Mouse (Mus musculus): ENCODE measurements around the gene Slc19a1. TPM values are rescaled to one million over a fixed set of nuclear protein-coding genes. Genes with fewer than 3 reads are reported as not detected.
A peak's percentile ranks its signal among the peaks of the same experiment; 100 is the strongest.

Slc19a1 gene
- polyA plus RNA-seq, 1 experiment from 2014 or later = 32.7 TPM

DNA sequence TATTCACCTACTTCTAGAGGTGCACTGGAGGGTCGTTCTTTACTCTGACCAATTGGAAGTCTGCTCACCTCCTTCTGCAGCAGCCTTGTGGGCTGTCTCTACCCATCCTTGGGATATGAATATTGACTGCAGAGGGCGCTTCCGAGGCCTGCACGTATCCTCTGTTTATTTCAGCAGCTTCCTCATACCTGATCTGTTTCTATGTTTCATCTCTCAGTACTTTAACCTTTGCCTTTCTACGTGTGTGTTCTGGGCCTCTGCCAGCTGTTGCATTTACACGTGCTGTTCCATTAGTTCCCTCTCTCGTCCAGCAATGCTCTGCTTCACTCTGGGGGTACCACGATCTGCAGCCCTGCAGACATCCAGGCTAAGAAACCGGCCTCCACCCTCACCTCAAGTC lies 14.4 kb upstream of the Slc19a1 start:
- Histone ChIP-seq H3K27ac (no peak overlapping the region), H3K27me3 (ENCODE audit: insufficient read depth, poor library complexity, severe bottlenecking) (peaks cover under 1% of the 10 kb centered on the region; the same call in 1 of the 2 replicates), H3K36me3 (no peaks in the 10 kb centered on the region), H3K4me1 (replicated peaks) (peaks cover 17% of the 10 kb centered on the region), H3K4me3 (no peak overlapping the region), H3K9me3 (no peaks in the 10 kb centered on the region)
- DNase-seq (ENCODE audit: low spot score) = no peak
- 79% methylated on average over 9 of the region's 9 CpGs for WGBS

DNA sequence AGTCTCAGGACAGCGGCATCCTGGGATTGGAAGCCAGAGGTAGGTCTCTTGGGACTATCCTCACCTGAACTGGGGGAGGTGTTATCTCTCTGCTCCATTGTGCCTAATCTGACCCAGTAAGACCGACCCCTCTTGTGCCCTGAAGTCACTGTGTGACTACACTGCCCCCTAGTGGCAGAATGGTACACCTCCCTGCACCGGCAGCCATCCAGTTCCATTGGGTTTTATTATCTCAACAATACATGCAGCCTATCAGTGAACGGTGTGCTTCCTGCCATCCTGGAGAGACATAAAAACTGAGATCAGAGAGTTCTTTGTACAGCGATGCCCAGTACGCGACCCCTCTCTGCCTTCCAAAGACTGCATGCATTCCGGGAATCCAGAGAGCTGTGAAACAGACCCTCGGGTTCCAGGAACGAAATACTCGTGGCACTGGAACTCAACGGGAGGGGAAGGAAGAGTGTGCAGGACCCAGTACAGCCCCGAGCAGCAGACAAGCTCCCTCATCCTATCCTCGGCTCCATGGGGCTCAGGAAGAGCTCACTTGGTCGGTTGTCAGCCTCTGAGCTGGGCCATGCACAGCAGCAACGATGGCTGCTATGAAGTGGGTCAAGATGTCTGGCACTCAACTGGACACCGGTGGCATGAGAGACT lies 10.5 kb upstream of the Slc19a1 start:
- H3K4me1 ChIP-seq (replicated peaks) = peaks cover 11% of the 10 kb centered on the region
- no peaks in the 10 kb centered on the region for H3K9me3 ChIP-seq
- peaks cover 9% of the 10 kb centered on the region; the same call in 1 of the 2 replicates for H3K27me3 ChIP-seq (ENCODE audit: insufficient read depth, poor library complexity, severe bottlenecking)
- DNase-seq (ENCODE audit: low spot score) = peak; percentile 85
- peak overlapping the region; percentile 22; the same call in 1 of the 2 replicates for H3K4me3 ChIP-seq
- H3K36me3 ChIP-seq = no peaks in the 10 kb centered on the region
- peak overlapping the region; percentile 16; the same call in 1 of the 2 replicates for H3K27ac ChIP-seq
- 35% methylated on average over 17 of the region's 17 CpGs for WGBS

GRCm38 (mm10) chr10:77022301-77023130 lies 9.5 kb upstream of the Slc19a1 start:
- no peaks in the 10 kb centered on the region for H3K36me3 ChIP-seq
- H3K9me3 ChIP-seq = no peaks in the 10 kb centered on the region
- H3K27me3 ChIP-seq (ENCODE audit: insufficient read depth, poor library complexity, severe bottlenecking) = peaks cover 10% of the 10 kb centered on the region; the same call in 1 of the 2 replicates
- no peak overlapping the region for H3K4me3 ChIP-seq
- WGBS = 89% methylated on average over 13 of the region's 13 CpGs
- H3K4me1 ChIP-seq (replicated peaks) = peaks cover 7% of the 10 kb centered on the region
- H3K27ac ChIP-seq = no peak overlapping the region
- DNase-seq (ENCODE audit: low spot score) = no peak

- DNase-seq (ENCODE audit: low spot score) = no peak
- Histone ChIP-seq H3K27me3 (ENCODE audit: insufficient read depth, poor library complexity, severe bottlenecking) (peaks cover 10% of the 10 kb centered on the region; the same call in 1 of the 2 replicates), H3K27ac (no peak overlapping the region), H3K4me3 (no peak overlapping the region), H3K4me1 (replicated peaks) (peaks cover 7% of the 10 kb centered on the region), H3K36me3 (no peaks in the 10 kb centered on the region), H3K9me3 (no peaks in the 10 kb centered on the region)
- WGBS = 82% methylated on average over 5 of the region's 5 CpGs
Observed at GRCm38 (mm10) chr10:77024231-77024630, 7.8 kb upstream of the Slc19a1 start.

DNA sequence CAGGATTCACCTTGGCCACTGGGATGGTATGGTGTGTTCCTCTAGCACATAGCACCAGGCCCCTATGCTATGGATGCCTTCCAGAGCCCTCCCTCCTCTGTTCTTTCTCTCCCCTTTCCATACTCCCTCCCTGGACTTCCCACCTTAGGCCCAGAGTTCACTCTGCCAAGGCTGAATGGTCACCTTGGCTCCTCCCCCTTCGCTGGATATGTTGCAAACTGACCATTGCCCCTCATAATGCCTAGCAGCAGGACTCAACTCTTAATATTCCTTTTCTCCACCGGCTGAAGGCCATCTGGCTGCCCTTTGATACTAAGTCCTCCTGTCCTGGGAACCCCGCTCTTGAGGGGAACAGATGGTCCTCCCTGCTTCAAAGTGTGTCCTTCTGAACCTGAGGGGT lies 5.1 kb upstream of the Slc19a1 start:
- 68% methylated on average over 3 of the region's 3 CpGs for WGBS
- Histone ChIP-seq H3K4me3 (no peak overlapping the region), H3K27me3 (ENCODE audit: insufficient read depth, poor library complexity, severe bottlenecking) (peaks cover 24% of the 10 kb centered on the region), H3K27ac (no peak overlapping the region), H3K4me1 (replicated peaks) (peaks cover 3% of the 10 kb centered on the region), H3K36me3 (no peaks in the 10 kb centered on the region), H3K9me3 (no peaks in the 10 kb centered on the region)
- no peak for DNase-seq (ENCODE audit: low spot score)

DNA sequence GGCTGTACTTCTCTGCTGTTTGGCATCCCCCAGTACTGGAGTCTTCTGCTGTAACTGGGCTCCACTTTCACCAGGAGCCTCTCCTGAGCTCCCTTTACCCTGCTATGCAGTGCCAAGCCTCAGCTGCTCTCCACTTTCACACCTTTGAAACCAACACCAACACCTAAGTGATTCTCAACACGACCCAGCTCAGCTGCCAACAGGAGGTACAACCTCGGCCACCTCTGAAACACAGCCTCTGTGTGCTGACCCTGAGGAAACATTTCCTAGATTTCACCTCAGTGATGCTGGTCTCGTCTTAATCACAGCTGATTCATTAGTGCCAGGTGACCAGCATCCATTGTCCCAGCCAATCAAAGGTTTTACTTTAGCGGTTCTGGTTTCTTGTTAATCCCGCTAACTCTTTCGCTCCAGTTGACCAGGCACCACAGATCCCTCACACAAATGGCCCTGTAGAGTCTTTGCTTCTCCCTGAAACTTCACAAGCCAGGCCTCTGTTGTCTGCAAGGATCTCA lies 3.2 kb upstream of the Slc19a1 start:
- no peak overlapping the region for H3K4me3 ChIP-seq
- peaks cover 19% of the 10 kb centered on the region for H3K4me1 ChIP-seq (replicated peaks)
- 85% methylated on average over 6 of the region's 6 CpGs for WGBS
- no peaks in the 10 kb centered on the region for H3K9me3 ChIP-seq
- peaks cover 24% of the 10 kb centered on the region for H3K27me3 ChIP-seq (ENCODE audit: insufficient read depth, poor library complexity, severe bottlenecking)
- DNase-seq (ENCODE audit: low spot score) = no peak
- no peaks in the 10 kb centered on the region for H3K36me3 ChIP-seq
- no peak overlapping the region for H3K27ac ChIP-seq

GRCm38 (mm10) chr10:77029761-77030160 lies 2.3 kb upstream of the Slc19a1 start:
- no peak overlapping the region for H3K4me3 ChIP-seq
- H3K27me3 ChIP-seq (ENCODE audit: insufficient read depth, poor library complexity, severe bottlenecking) = peaks cover 20% of the 10 kb centered on the region
- DNase-seq (ENCODE audit: low spot score) = no peak
- no peaks in the 10 kb centered on the region for H3K9me3 ChIP-seq
- peaks cover 28% of the 10 kb centered on the region for H3K4me1 ChIP-seq (replicated peaks)
- H3K27ac ChIP-seq = no peak overlapping the region
- H3K36me3 ChIP-seq = no peaks in the 10 kb centered on the region
- 88% methylated on average over 4 of the region's 4 CpGs for WGBS

DNA sequence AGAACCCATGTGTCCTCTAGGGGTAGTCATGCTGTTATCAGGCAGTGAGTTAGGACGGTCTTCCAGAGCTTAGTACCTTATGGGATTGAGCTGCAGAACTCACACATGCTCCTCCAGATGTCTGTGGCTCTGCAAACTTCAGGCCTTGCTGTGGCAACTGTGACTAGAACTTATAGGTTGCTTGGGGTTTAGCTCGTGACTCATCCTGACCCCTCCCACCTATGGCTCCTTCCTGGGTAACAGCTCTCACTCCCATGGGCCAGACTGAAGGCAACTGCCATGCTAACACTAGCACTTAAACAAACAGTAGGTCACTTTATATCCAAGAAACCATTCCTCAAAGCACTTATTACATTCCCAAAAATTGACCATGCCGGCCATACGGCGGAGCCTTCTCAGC lies 1.4 kb upstream of the Slc19a1 start:
- Histone ChIP-seq H3K4me3 (no peak overlapping the region), H3K27ac (no peak overlapping the region), H3K4me1 (replicated peaks) (peaks cover 36% of the 10 kb centered on the region), H3K9me3 (no peaks in the 10 kb centered on the region), H3K36me3 (no peaks in the 10 kb centered on the region), H3K27me3 (ENCODE audit: insufficient read depth, poor library complexity, severe bottlenecking) (peaks cover 20% of the 10 kb centered on the region)
- DNase-seq (ENCODE audit: low spot score) = no peak
- WGBS = 90% methylated on average over 5 of the region's 5 CpGs

GRCm38 (mm10) chr10:77032591-77033322 lies 716 bp downstream of the Slc19a1 start:
- under 1% methylated on average over 49 of the region's 49 CpGs for WGBS
- H3K27me3 ChIP-seq (ENCODE audit: insufficient read depth, poor library complexity, severe bottlenecking) = peaks cover 17% of the 10 kb centered on the region
- H3K4me1 ChIP-seq (replicated peaks) = peaks cover 51% of the 10 kb centered on the region
- H3K4me3 ChIP-seq = peak overlapping the region; percentile 79
- H3K36me3 ChIP-seq = peaks cover 14% of the 10 kb centered on the region; the same call in 1 of the 2 replicates
- DNase-seq (ENCODE audit: low spot score) = peak; percentile 92
- peak overlapping the region; percentile 94 for H3K27ac ChIP-seq
- H3K9me3 ChIP-seq = no peaks in the 10 kb centered on the region

DNA sequence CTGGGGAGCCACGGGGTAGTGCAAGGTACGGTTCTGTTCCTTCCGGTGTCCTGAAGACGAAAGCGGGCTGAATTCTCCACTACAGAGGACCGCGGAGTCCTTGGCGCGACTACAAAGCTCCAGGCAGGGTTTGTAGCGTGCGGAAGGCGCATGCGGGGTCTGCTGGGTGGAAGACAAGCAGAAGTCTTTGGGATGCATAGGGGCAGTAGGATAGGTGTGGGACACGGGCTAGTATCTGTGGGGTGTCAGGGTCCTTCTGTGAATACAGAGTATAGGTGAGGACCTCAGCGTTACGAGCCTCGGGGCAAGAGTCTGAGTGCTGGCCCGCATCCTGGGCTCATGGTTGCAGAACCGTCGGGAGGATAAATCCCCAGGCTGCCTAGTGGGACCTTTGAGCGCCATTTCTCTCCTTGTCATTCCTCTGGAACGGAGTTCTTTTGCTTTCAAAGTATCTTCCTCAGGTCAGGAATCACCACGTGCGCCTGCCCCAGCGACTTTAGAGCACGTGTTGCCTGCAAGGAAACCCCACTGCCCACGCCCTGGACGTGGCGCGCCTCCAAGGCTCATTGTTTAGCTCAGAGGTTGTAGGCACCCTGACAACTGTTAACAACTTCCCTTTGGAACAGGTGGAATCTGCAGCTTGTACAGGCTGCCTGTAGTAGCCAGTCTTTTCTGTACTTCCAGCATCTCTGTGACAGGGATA lies 1.4 kb downstream of the Slc19a1 start:
- H3K27ac ChIP-seq = peak overlapping the region; percentile 94
- peaks cover 20% of the 10 kb centered on the region for H3K36me3 ChIP-seq
- no peaks in the 10 kb centered on the region for H3K9me3 ChIP-seq
- H3K27me3 ChIP-seq (ENCODE audit: insufficient read depth, poor library complexity, severe bottlenecking) = peaks cover 17% of the 10 kb centered on the region
- peak overlapping the region; percentile 79 for H3K4me3 ChIP-seq
- WGBS = under 1% methylated on average over 30 of the region's 30 CpGs
- H3K4me1 ChIP-seq (replicated peaks) = peaks cover 51% of the 10 kb centered on the region
- no peak for DNase-seq (ENCODE audit: low spot score)

GRCm38 (mm10) chr10:77035487-77035886 lies 3.4 kb downstream of the Slc19a1 start:
- Histone ChIP-seq H3K36me3 (peaks cover 39% of the 10 kb centered on the region), H3K4me1 (replicated peaks) (peaks cover 51% of the 10 kb centered on the region), H3K9me3 (no peaks in the 10 kb centered on the region), H3K27ac (no peak overlapping the region), H3K4me3 (no peak overlapping the region; the same call in 1 of the 2 replicates), H3K27me3 (ENCODE audit: insufficient read depth, poor library complexity, severe bottlenecking) (peaks cover 17% of the 10 kb centered on the region)
- WGBS = 84% methylated on average over 6 of the region's 6 CpGs
- no peak for DNase-seq (ENCODE audit: low spot score)

GRCm38 (mm10) chr10:77038579-77039174 lies 6.6 kb downstream of the Slc19a1 start:
- H3K4me1 ChIP-seq (replicated peaks) = peaks cover 34% of the 10 kb centered on the region
- DNase-seq (ENCODE audit: low spot score) = no peak
- WGBS = 93% methylated on average over 8 of the region's 8 CpGs
- H3K27ac ChIP-seq = no peak overlapping the region
- H3K4me3 ChIP-seq = no peak overlapping the region
- H3K36me3 ChIP-seq = peaks cover 71% of the 10 kb centered on the region
- no peaks in the 10 kb centered on the region for H3K27me3 ChIP-seq (ENCODE audit: insufficient read depth, poor library complexity, severe bottlenecking)
- no peaks in the 10 kb centered on the region for H3K9me3 ChIP-seq

Measured in hindbrain, embryonic 10.5 days (tissue).